Mouse (Mus musculus) thymus, adult 2 months (tissue): ENCODE measurements at regions not wholly inside any gene's neighbourhood (a gene's known extent, or its start where the extent isn't known, plus 50 kb on each side); places are given as distances from the start of the nearest gene placed in this dataset.

Experiments used
- CTCF ChIP-seq: fragments of 200-500 bp; IDR thresholded peaks from 2 replicates; pipeline ENCODE4 v1.5.1; 2012; ENCODE audit warnings: mild to moderate bottlenecking, control low read depth, low read length, moderate library complexity, borderline replicate concordance; ENCODE audit not compliant: control insufficient read depth, poor library complexity, insufficient read depth; ENCODE audit errors: extremely low read depth
- POLR2A ChIP-seq: fragments of 200-500 bp; IDR thresholded peaks from 2 replicates; pipeline ENCODE4 v1.6.1; 2012; ENCODE audit warnings: mild to moderate bottlenecking, low read length, control low read depth, moderate library complexity; ENCODE audit not compliant: control insufficient read depth, poor library complexity, insufficient read depth; ENCODE audit errors: extremely low read depth

DNA sequence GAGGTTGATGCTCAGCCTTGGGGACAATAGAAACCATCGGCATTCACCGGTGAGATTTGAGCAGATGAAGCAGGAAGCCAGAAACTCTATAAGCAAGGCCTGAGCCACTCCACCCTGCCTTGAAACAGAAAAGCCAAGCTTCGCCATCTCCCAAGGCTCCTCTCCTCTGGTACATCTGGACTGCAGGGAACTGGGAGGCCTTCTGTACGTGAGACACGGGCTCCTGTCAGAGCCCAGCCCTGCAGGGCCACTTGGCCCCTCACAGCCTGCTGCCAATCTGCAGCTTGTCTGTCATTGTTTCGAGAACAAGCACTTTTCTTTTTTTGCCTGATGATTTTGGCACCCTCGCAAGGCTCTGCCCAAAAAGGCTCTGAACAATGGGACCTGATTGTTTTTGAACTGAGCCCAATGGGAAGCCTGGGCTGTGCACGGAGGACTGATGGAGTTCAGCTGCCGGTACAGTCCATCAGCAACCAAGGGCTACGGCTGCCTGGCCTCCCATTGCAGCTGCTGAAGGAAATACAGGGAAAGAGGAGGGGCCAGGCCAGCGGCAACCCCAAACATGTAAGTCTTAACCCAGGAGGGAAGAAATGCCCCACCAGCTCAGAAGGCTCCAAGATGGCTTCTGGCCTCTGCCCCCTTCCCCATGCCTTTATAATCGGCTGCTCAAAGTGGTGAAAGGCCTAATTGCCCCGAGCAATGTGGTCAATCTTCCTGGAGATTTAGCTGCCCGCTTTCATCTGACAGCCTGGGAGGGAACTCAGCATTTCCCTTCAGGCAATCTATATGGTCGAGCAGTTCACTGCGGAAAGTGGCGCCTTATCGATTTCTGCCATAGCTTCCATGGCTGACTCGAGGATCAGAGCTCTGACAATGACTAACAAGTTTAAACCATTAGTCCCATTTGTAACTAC lies 332.2 kb downstream of the Psat1 start:
- TF ChIP-seq CTCF (no peak), POLR2A (no peak)
